Mouse (Mus musculus) stomach, postnatal 0 days (tissue): ENCODE data around the gene Gtse1. TPM values are rescaled to one million over a fixed set of nuclear protein-coding genes. Genes with fewer than 3 reads are reported as not detected.
A peak's percentile ranks its signal among the peaks of the same experiment; 100 is the strongest.
"Not testable (repeated sequence)": the region's sequence is repeated elsewhere in the genome, so short reads cannot be mapped to it uniquely, and the experiment has no call there.

Experiments used
- ATAC-seq: fragments of 200-750 bp; cut with Nextera tagmentation; 2 replicates; pipeline ENCODE4 v1.8.0; 2017; ENCODE audit not compliant: low FRiP score, low TSS enrichment
- DNase-seq: peaks from one replicate; pipeline ENCODE4 v3.0.0-alpha.2; 2016; ENCODE audit warnings: low spot score
- H3K27ac ChIP-seq: fragments of 300-500 bp; sonication (generic); replicated peaks from 2 replicates; pipeline ENCODE4 v1.5.1; 2014; ENCODE audit warnings: mild to moderate bottlenecking, control low read depth
- H3K27me3 ChIP-seq: fragments of 300-500 bp; sonication (generic); 2 replicates; pipeline ENCODE4 v1.6.1; 2014; ENCODE audit warnings: low read length; ENCODE audit not compliant: control insufficient read depth, insufficient read depth
- H3K36me3 ChIP-seq: fragments of 300-500 bp; sonication (generic); 2 replicates; pipeline ENCODE4 v1.6.1; 2014; ENCODE audit warnings: low read length, mixed read lengths; ENCODE audit not compliant: control insufficient read depth, insufficient read depth
- H3K4me1 ChIP-seq: fragments of 300-500 bp; sonication (generic); replicated peaks from 2 replicates; pipeline ENCODE4 v1.6.1; 2014; ENCODE audit warnings: antibody characterized with exemption; ENCODE audit not compliant: control insufficient read depth, insufficient read depth
- H3K4me2 ChIP-seq: fragments of 300-500 bp; sonication (generic); replicated peaks from 2 replicates; pipeline ENCODE4 v1.6.1; 2014; ENCODE audit warnings: low read depth, mild to moderate bottlenecking, control low read depth, moderate library complexity
- H3K4me3 ChIP-seq: fragments of 300-500 bp; sonication (generic); 2 replicates; pipeline ENCODE4 v1.5.1; 2014; ENCODE audit warnings: low read depth, low read length, control low read depth
- H3K9ac ChIP-seq: fragments of 300-500 bp; sonication (generic); 2 replicates; pipeline ENCODE4 v1.6.1; 2014; ENCODE audit warnings: mild to moderate bottlenecking, low read length, control low read depth, mixed read lengths
- H3K9me3 ChIP-seq: fragments of 300-500 bp; sonication (generic); 2 replicates; pipeline ENCODE4 v1.6.1; 2016; ENCODE audit warnings: low read length; ENCODE audit not compliant: control insufficient read depth
- CTCF ChIP-seq: IDR thresholded peaks from 2 replicates; pipeline ENCODE4 v1.5.1; 2016; ENCODE audit warnings: antibody characterized with exemption, low read depth, mild to moderate bottlenecking, moderate library complexity
- EP300 ChIP-seq: optimal IDR thresholded peaks from 2 replicates; pipeline ENCODE3; 2016; ENCODE audit warnings: antibody characterized with exemption
- WGBS: fragments of 180-500 bp; shearing (Covaris S2); extraction: QIAGEN DNeasy Blood & Tissue Kit; methylation state at CpG from one replicate; pipeline ENCODE4 v1.1.7; 2014; 5-methylcytosine and 5-hydroxymethylcytosine counted together
- polyA plus RNA-seq: library from polyadenylated mRNA; unstranded; fragments of >200 nt; fragmentation: Nextera tagmentation; extraction: Ambion mirVana; gene quantifications from 2 replicates; pipeline ENCODE4 v1.2.1, GENCODE M21; 2015

The Gtse1 gene
- polyA plus RNA-seq, 1 experiment from 2014 or later: 6.5 TPM

DNA sequence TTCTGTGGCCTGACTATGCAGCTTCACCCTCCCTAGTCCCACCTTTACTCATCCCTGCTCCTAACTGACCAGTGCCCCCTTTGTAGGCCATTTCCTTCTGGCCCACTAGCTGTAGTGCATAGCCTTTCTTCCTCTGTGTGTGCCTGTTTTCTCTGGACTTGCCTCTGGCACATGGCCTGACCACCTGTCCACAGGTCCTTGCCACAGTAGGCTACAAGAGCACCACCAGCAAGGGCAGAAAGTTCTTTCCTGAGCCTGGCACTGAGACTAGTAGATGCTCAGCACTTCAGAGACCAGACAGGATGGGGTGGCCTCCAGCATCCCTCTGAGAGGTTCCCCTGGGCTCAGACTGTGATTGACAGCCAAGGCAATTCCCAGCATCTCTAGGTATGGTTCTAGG is 14.5 kb upstream of the Gtse1 start:
- Histone ChIP-seq H3K4me3 (no peak overlapping the region), H3K9me3 (no peaks in the 10 kb centered on the region), H3K9ac (no peak overlapping the region), H3K27ac (no peak overlapping the region), H3K4me1 (no peaks in the 10 kb centered on the region), H3K36me3 (peaks cover 3% of the 10 kb centered on the region; the same call in 1 of the 2 replicates), H3K4me2 (no peak overlapping the region), H3K27me3 (no peaks in the 10 kb centered on the region)
- ATAC-seq: no peak
- no peak for DNase-seq
- no peak for TF ChIP-seq EP300
- TF ChIP-seq CTCF: no peak

DNA sequence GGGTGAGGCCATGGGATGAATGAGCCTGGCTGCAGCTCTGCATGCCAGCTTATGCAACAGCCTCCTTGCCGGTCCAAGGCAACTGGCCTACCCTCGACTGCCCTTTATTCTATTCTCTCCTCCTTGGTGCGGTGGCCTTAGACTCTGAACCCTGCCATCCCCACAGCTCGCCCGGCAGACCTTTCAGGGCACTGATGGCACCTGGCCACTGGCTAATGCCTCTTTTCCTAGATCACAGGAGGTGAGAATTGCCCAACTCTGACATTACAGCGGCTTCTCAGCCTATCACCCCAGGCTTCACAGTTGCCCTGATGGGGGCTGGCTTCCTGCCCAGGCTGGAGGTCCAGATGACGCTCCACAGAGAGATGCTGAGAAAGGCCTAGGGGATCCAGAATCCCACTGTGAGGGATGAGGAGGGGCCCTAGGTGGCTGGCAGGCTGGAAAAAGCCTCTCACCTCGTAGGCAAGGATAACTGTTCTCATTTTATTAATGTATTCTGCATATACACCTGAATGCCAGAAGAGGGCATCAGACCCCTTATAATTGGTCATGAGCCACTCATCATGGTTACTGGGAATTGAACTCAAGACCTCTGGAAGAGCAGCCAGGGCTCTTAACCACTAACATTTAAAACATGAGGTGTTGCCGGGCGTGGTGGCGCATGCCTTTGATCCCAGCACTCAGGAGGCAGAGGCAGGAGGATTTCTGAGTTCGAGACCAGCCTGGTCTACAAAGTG is 7.7 kb upstream of the Gtse1 start:
- ATAC-seq (no peak), DNase-seq (no peak)
- Histone ChIP-seq H3K9ac (no peak overlapping the region), H3K4me1 (no peaks in the 10 kb centered on the region), H3K36me3 (peaks cover under 1% of the 10 kb centered on the region), H3K9me3 (no peaks in the 10 kb centered on the region), H3K4me3 (no peak overlapping the region), H3K27ac (no peak overlapping the region), H3K27me3 (no peaks in the 10 kb centered on the region), H3K4me2 (no peak overlapping the region)
- TF ChIP-seq CTCF: peak; percentile 51
- TF ChIP-seq EP300: no peak
- WGBS: 79% methylated on average over 12 of the region's 12 CpGs

DNA sequence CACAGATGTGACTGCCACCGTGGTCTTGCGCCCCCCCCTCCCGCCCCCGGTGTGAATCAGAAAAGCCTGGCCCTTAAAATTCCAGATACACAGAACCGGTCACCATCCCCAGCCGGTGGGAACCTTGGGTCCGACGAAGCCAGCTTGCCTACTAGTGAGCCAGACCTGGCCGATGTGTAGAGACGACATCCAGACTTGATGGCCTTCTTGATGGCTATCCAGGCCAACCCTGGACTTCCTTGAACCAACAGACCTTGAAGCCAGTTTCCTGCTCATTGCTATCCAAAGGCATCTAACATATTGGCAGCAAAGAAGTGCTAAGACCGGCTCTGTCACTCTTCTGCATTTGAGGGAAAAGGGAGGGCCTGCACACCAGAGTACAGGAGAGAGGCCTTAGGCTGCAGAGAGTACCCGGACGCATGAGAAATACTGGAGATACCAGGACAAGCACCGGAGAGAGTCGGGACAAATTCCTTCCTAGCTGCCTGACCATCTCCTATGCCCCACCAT is 510 bp upstream of the Gtse1 start:
- DNase-seq (no peak), ATAC-seq (peak; percentile 4)
- no peaks in the 10 kb centered on the region for H3K27me3 ChIP-seq
- H3K4me1 ChIP-seq: no peaks in the 10 kb centered on the region
- peak overlapping the region; percentile 70 for H3K9ac ChIP-seq
- peak overlapping the region; percentile 75 for H3K27ac ChIP-seq
- TF ChIP-seq EP300 (no peak), CTCF (no peak)
- peak overlapping the region; percentile 51 for H3K4me3 ChIP-seq
- H3K36me3 ChIP-seq: peaks cover 2% of the 10 kb centered on the region; the same call in 1 of the 2 replicates
- H3K4me2 ChIP-seq: peak overlapping the region; percentile 73
- 10% methylated on average over 15 of the region's 15 CpGs for WGBS
- H3K9me3 ChIP-seq: no peaks in the 10 kb centered on the region

DNA sequence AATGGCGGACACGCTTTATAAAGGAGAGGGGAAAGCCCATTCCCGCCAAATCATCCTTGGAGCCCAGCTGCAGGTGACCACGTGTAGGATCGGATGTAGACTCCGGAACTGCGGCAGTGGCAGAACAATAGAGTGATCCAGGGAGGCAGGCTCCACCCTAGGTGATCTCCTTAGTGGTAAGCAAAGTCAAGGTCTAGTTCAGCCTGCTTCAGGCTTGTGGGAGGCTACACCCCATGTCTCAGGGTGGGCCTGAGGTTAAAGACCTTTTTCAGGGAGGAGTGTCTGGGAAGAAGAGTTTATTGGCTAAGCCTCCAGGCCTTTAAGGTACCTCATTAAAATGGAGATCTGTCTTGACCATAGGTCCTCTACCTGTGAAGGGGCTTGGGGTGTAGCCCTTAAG is 6.4 kb downstream of the Gtse1 start:
- H3K27me3 ChIP-seq, ATAC-seq, H3K4me3 ChIP-seq, H3K4me2 ChIP-seq, H3K4me1 ChIP-seq, H3K9ac ChIP-seq, H3K27ac ChIP-seq, H3K9me3 ChIP-seq, DNase-seq: not testable (repeated sequence)
- H3K36me3 ChIP-seq: peaks cover 21% of the 10 kb centered on the region
- 86% methylated on average over 7 of the region's 7 CpGs for WGBS

- peak; percentile 59 for ATAC-seq
These were observed 8.2 kb downstream of the Gtse1 start for GRCm38 (mm10) chr15:85867696-85868095.

GRCm38 (mm10) chr15:85877336-85877735 is 17.8 kb downstream of the Gtse1 start:
- Histone ChIP-seq H3K27me3 (no peaks in the 10 kb centered on the region), H3K36me3 (peaks cover 7% of the 10 kb centered on the region), H3K4me1 (no peaks in the 10 kb centered on the region), H3K4me2 (no peak overlapping the region), H3K4me3 (no peak overlapping the region), H3K9me3 (no peaks in the 10 kb centered on the region), H3K27ac (no peak overlapping the region), H3K9ac (no peak overlapping the region)
- TF ChIP-seq CTCF (no peak), EP300 (no peak)
- no peak for ATAC-seq
- DNase-seq: no peak
- WGBS: 93% methylated on average over 7 of the region's 7 CpGs

More at GRCm38 (mm10) chr15:85867696-85868095, 8.2 kb downstream of the Gtse1 start:
- Histone ChIP-seq H3K27ac (no peak overlapping the region), H3K4me2 (no peak overlapping the region), H3K36me3 (peaks cover 31% of the 10 kb centered on the region), H3K4me3 (no peak overlapping the region), H3K9me3 (no peaks in the 10 kb centered on the region), H3K27me3 (no peaks in the 10 kb centered on the region), H3K9ac (no peak overlapping the region), H3K4me1 (no peaks in the 10 kb centered on the region)
- 40% methylated on average over 6 of the region's 6 CpGs for WGBS
- peak; percentile 74 for DNase-seq
- TF ChIP-seq CTCF (peak; percentile 98), EP300 (no peak)
